Mouse (Mus musculus) G1E (cell line): ENCODE results near the gene Spen. TPM values are rescaled to one million over a fixed set of nuclear protein-coding genes. Genes with fewer than 3 reads are reported as not detected.

Experiments
- ATAC-seq: 2 replicates; pipeline ENCODE4 v1.8.0; 2016; ENCODE audit warnings: mild to moderate bottlenecking; ENCODE audit not compliant: insufficient number of reproducible peaks, poor library complexity, low FRiP score, severe bottlenecking; ENCODE audit errors: extremely low read depth
- DNase-seq: peaks from one replicate; pipeline ENCODE4 v3.0.0; 2012; ENCODE audit warnings: low spot score
- H3K27me3 ChIP-seq: 2 replicates; pipeline ENCODE4 v1.6.1; 2012; ENCODE audit warnings: mild to moderate bottlenecking, low read length, inconsistent platforms; ENCODE audit not compliant: insufficient read depth
- H3K36me3 ChIP-seq: replicated peaks from 2 replicates; pipeline ENCODE3; 2012; ENCODE audit warnings: mild to moderate bottlenecking, inconsistent platforms
- H3K4me1 ChIP-seq: 2 replicates; pipeline ENCODE4 v1.6.1; 2012; ENCODE audit warnings: low read depth, low read length, inconsistent platforms, mixed read lengths; ENCODE audit not compliant: insufficient read depth
- H3K4me3 ChIP-seq: 2 replicates; pipeline ENCODE4 v1.5.1; 2012; ENCODE audit warnings: low read depth, mild to moderate bottlenecking, inconsistent platforms, low read length, moderate library complexity, mixed read lengths
- H3K9me3 ChIP-seq: replicated peaks from 2 replicates; pipeline ENCODE4 v1.6.1; 2012; ENCODE audit warnings: inconsistent platforms
- CTCF ChIP-seq: IDR thresholded peaks from 2 replicates; pipeline ENCODE4 v1.5.1; 2012; ENCODE audit warnings: low read depth, low read length, inconsistent platforms, mixed read lengths
- GATA1 ChIP-seq: IDR thresholded peaks from 2 replicates; pipeline ENCODE4 v1.6.1; 2012; ENCODE audit warnings: borderline replicate concordance, low read length, inconsistent platforms, mixed read lengths
- GATA2 ChIP-seq: IDR thresholded peaks from 2 replicates; pipeline ENCODE4 v1.6.1; 2012; ENCODE audit warnings: low read depth, low read length, inconsistent platforms, borderline replicate concordance
- POLR2AphosphoS5 ChIP-seq: IDR thresholded peaks from 2 replicates; pipeline ENCODE4 v1.6.1; 2012; ENCODE audit warnings: low read depth, low read length, inconsistent platforms; ENCODE audit not compliant: insufficient replicate concordance
- TAL1 ChIP-seq: conservative IDR thresholded peaks from 2 replicates; pipeline ENCODE4 v1.6.1; 2012; ENCODE audit warnings: low read depth, low read length, inconsistent platforms, mixed read lengths
- polyA plus RNA-seq: library from polyadenylated mRNA; stranded (reverse); fragments of >175 nt; gene quantifications from 2 replicates; pipeline ENCODE4 v1.2.3, GENCODE M21; 2012
- total RNA-seq, 2 experiments: library from RNA; stranded (forward) in 1 of 2; stranded (reverse) in 1 of 2; fragments of 200-1000 nt in 1 of 2; fragments of >200 nt in 1 of 2; fragmentation: Nextera tagmentation in 1 of 2; gene quantifications; 2 replicates each; pipeline ENCODE4 v1.2.3; 2014 to 2017

Spen gene
- total and polyA plus RNA-seq, 3 experiments, result 21.4 to 149 (median 100) TPM

DNA sequence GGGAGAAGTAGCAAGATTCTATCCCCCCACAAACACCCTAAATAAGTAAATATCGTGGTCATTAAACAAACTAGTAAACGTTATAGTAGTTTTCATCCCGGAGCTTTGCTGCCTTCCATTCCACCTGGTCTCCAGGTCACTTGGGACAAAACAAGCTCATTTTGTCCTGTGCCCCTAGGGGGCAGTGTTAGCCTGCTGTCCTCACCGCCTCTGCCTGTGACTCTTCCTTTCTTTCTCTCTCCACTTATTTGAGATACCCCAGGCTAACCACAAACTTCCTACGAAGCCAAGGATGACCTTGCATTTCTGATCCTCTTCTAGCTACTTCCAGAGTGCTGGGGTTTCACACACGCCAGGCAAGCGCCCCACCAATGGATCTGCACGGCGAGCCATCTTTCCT, 107.4 kb downstream of the Spen start:
- peaks cover 9% of the 10 kb centered on the region; the same call in 1 of the 2 replicates for H3K27me3 ChIP-seq
- no peak overlapping the region for H3K4me3 ChIP-seq
- TF ChIP-seq GATA2 (no peak), POLR2AphosphoS5 (no peak), CTCF (no peak), TAL1 (no peak), GATA1 (no peak)
- DNase-seq, result no peak
- no peaks in the 10 kb centered on the region for H3K9me3 ChIP-seq
- no peak for ATAC-seq
- no peaks in the 10 kb centered on the region for H3K4me1 ChIP-seq
- H3K36me3 ChIP-seq, result no peaks in the 10 kb centered on the region

DNA sequence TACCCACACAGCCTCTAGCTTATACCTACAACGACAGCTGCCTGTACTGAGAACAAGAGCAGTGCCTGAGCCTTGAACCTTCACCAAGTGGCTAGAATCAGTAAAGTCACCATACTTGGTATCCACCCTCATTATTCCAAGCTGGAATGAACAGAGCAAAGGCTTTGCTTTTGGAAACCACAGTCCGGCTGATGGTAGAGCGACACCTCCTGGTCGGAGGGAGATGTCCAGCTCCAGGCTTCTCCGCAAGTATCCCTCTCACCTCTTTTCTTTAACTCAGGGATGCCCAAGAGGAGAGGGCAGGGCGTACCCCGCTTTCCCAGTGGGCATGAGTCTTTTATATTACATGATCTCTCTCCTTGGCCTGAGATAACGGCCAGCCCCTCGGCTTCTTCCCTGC, 108.5 kb downstream of the Spen start:
- no peak overlapping the region for H3K4me3 ChIP-seq
- TF ChIP-seq GATA2, result no peak
- no peak for TF ChIP-seq TAL1
- TF ChIP-seq POLR2AphosphoS5, result no peak
- 0 out of 2 replicates have a peak, but pooled peaks have one; percentile 23 for TF ChIP-seq CTCF
- DNase-seq, result no peak
- H3K27me3 ChIP-seq, result peaks cover 12% of the 10 kb centered on the region; the same call in 1 of the 2 replicates
- H3K4me1 ChIP-seq, result no peaks in the 10 kb centered on the region
- no peaks in the 10 kb centered on the region for H3K9me3 ChIP-seq
- no peaks in the 10 kb centered on the region for H3K36me3 ChIP-seq
- no peak for ATAC-seq

DNA sequence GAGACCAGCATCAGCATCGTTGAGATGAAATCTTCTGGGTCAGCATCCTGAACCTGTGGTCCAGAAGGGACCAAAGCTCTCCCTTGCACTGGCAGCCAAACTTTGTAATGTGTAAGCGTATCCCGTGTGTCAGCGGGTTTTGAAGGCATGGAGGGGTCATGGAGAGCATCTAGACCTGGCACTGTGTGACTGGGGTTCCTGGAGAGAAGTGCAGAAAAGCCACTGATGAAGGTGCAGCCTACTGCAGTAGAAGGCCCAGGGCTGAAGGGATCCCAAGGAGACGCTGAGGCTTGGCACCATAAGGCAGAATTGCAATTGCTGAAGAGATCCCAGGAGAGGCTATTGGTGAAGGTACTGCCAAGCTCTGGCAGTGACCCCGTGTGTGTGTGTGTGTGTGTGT, 109.0 kb downstream of the Spen start:
- TF ChIP-seq GATA1, result no peak
- TF ChIP-seq GATA2, result no peak
- no peak for TF ChIP-seq TAL1
- TF ChIP-seq POLR2AphosphoS5, result no peak
- TF ChIP-seq CTCF, result no peak
- H3K27me3 ChIP-seq, result peaks cover 12% of the 10 kb centered on the region; the same call in 1 of the 2 replicates
- H3K9me3 ChIP-seq, result no peaks in the 10 kb centered on the region
- no peak for DNase-seq
- ATAC-seq, result no peak
- no peaks in the 10 kb centered on the region for H3K36me3 ChIP-seq
- H3K4me3 ChIP-seq, result no peak overlapping the region
- no peaks in the 10 kb centered on the region for H3K4me1 ChIP-seq

DNA sequence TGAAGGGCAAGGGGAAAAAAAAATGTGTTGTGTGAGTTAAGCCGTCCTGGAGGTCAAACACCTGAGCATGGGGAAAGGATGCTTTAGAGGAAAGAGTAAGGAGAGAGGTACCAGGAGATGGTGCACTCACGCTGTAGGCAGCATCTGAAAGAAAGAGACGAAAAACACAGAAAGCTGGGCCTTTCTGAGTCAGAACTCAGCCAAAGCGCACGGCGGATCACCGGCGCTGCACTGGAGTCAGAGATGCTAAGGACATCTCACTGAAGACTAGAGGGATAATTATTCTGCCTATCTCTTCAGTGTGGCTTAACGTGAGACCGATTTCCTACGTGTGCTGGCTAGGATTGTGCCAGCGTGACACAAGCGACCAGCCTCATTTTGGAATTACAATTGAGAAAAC, 110.5 kb downstream of the Spen start:
- DNase-seq (no peak), ATAC-seq (no peak)
- Histone ChIP-seq H3K27me3 (peaks cover 17% of the 10 kb centered on the region; the same call in 1 of the 2 replicates), H3K4me3 (no peak overlapping the region), H3K4me1 (no peaks in the 10 kb centered on the region), H3K36me3 (no peaks in the 10 kb centered on the region), H3K9me3 (no peaks in the 10 kb centered on the region)
- TF ChIP-seq TAL1 (no peak), POLR2AphosphoS5 (no peak), GATA2 (no peak), GATA1 (no peak), CTCF (no peak)

DNA sequence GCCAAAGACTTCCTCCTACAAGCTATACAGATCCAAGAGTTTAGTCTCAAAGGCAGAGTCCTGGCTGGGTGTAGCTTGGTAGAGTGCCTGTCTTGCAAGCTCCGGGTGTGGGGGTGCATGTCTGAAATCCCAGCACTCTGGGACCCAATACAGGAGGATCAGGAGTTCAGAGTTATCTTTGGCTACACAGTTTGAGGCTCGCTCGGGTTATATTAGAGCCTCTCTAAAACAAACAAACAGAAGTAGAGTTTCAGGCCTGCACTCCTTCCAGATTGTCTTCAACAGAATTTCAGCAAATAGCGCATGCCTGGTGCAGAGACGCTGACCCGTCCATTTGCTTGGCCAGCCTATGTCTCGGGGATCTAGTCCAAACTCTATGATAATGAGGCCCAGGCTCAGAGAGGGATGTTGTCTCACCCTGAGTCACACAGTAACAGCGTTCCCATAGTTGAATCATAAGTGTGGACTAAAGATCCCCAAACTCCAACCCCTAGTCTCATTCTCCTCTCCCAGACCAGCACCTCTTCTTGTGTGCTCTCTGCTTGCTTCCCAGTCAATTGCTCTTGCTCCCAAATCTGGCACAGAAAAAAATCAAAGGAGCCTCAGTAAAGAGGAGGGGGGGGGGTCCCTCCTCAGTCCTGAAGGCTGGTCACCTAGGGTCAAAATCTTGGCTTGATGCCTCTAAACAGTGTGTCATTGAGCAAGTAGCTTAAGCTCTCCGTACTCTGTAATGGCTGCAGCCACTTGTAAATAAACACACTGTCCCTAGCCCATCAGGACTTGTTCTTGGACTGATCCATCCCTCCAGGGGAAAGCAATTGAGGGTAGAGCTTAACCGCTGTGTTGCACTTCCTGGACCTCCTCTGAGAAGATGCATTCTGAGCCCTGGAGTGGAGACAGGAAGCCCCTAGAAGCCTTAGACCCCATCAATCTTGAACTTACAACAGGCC, 111.3 kb downstream of the Spen start:
- ATAC-seq (no peak), DNase-seq (no peak)
- Histone ChIP-seq H3K36me3 (no peaks in the 10 kb centered on the region), H3K9me3 (no peaks in the 10 kb centered on the region), H3K4me1 (no peaks in the 10 kb centered on the region), H3K4me3 (no peak overlapping the region), H3K27me3 (peaks cover 21% of the 10 kb centered on the region; the same call in 1 of the 2 replicates)
- no peak for TF ChIP-seq CTCF
- TF ChIP-seq TAL1, result no peak
- no peak for TF ChIP-seq GATA1

DNA sequence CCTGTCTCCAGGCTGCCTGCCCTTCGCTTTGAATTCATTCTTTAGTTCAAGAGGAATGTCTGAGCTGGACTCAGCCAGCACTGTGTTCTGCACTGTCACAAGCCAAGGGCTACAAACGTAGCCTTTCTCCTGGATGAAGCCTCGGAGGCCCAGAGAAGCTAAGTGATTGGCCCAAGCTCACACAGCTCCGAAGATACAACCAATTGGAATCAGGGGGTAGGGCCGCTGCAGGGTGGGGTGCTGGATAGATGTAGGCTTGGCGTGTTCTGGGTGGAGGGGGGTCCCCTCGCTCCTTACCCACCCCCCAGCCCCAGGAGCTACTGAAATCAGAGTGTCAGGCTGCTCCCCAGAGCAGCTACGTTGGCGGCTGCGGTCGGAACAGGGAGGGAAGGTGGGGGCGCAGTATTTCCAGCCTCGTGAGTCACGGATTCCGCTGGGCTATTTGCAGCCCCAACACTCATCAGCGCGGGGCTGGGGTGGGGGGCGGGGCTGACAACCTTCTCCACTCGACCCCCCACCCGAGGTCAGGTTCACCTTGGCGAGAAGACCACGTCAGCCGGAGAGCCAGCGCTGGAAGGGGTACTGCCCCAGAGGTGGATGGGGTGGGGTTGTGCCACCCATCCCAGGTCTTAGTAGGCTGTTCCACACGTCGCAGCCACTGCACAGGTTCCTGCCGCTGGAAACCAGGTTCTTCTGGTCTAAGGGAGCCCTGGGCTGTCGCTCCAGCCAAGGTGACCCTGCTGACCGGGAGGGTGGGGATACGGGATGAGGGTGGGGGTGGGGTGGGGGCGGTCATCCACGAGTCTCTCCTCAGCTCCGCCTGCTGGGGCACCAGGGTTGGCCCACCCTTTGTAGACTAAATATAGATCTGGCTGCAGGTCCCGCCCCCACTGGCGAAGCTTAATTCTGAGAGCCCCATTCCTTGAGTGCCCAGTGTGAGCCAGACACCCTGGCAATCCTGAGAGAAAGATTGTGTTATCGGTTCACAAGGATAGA, 112.6 kb downstream of the Spen start:
- Histone ChIP-seq H3K4me3 (no peak overlapping the region), H3K27me3 (peaks cover 27% of the 10 kb centered on the region; the same call in 1 of the 2 replicates), H3K9me3 (no peaks in the 10 kb centered on the region)

More for the DNA sequence above, 112.6 kb downstream of the Spen start:
- H3K36me3 ChIP-seq, result no peaks in the 10 kb centered on the region
- ATAC-seq (no peak), DNase-seq (no peak)
- no peak for TF ChIP-seq GATA1
- H3K4me1 ChIP-seq, result no peaks in the 10 kb centered on the region
